Mouse (Mus musculus) large intestine, adult 2 months (tissue): ENCODE measurements around the gene Kel. TPM values are rescaled to one million over a fixed set of nuclear protein-coding genes. Genes with fewer than 3 reads are reported as not detected.

ENCODE experiments used
- DNase-seq: peaks from one replicate; pipeline ENCODE4 v3.0.0-alpha.2; 2012; ENCODE audit warnings: low read depth, low spot score
- WGBS: fragments of 180-500 bp; shearing (Covaris S2); methylation state at CpG from one replicate; pipeline ENCODE4 v1.1.7; 2018; 5-methylcytosine and 5-hydroxymethylcytosine counted together
- polyA plus RNA-seq: library from polyadenylated mRNA; depleted of rRNA; stranded (reverse); fragments of >200 nt; gene quantifications from 2 replicates; pipeline ENCODE4 v1.2.3, GENCODE M21; 2012; rRNA removed

Gene Kel
- not detected in 2 replicates for polyA plus RNA-seq

DNA sequence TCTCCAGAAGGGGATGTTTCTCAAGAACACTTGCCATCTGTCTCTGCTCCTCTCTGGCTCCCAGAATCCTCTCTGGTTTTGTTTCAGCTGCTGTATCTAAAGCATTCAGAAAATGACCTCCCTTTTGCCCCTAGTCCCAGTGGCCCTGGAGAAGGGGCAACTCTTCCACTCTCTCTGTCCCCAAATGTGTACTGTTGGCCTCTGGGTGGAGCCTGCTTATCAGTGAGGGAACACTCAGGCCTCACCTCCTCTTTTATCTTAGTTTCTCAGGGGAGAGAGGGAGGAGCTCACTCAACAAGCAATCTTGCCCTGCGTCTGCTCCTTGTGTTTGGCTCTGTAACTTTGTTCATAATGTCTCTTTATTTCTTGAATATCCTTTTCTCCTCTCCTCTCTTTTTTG, at the start of gene Kel:
Gene Kel (minus strand): TSS at position 217 of the 400 bp plus-strand sequence.
- WGBS: 14% methylated on average over 1 of the region's 1 CpGs
- DNase-seq: no peak

DNA sequence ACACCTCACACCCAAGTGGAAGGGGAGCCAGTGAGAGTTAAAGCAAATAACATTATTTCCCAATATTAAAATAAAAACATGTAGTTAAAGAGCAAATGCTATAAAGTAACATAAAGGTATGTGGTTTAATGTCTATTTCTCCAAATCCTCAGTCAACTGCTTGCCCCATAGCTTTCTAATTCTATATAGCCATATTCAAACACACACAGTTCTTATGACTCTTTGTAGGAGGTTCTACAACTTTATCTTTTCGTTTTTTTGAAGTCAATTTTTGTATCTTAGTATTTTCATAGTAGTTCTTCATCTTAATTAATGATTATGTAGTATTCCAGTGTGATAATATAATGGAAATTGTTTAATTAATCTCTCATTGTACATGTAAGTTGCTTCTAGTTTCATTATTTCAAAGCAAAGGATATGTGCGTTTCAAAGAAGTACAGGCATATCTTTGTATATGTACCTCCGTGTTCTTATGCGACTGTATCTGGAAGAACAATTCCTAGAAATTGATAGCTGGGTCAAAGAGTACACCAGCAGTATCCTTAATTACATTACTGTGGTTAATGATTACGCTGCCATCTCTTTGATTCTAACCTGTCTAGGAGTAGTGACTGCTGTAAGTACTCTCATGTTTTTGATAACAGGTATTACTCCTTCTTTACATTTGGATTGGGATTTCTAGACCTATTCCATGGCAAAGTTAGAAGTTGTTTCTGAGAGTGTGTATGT, 40.7 kb upstream of the Kel start:
- DNase-seq: no peak
- WGBS: 41% methylated on average over 5 of the region's 5 CpGs

DNA sequence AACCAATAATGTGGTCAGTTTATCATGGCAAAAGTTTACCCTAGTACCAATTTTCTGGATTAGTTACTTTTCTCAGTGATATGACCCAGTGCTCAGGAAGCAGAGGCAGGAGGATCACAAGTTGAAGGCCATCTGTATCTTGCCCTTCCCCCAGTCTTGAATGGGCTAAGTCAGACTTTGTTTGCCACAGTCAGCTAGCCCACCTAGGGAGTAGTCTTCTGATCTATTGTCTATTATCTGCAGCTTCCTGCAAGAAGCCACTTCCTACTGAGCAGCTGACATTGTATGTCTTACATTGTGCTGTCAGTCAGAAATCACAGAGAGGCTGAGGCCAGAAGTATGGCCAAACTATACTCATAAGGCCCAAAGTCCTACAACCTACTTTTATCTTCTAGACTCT, 37.0 kb upstream of the Kel start:
- no peak for DNase-seq

DNA sequence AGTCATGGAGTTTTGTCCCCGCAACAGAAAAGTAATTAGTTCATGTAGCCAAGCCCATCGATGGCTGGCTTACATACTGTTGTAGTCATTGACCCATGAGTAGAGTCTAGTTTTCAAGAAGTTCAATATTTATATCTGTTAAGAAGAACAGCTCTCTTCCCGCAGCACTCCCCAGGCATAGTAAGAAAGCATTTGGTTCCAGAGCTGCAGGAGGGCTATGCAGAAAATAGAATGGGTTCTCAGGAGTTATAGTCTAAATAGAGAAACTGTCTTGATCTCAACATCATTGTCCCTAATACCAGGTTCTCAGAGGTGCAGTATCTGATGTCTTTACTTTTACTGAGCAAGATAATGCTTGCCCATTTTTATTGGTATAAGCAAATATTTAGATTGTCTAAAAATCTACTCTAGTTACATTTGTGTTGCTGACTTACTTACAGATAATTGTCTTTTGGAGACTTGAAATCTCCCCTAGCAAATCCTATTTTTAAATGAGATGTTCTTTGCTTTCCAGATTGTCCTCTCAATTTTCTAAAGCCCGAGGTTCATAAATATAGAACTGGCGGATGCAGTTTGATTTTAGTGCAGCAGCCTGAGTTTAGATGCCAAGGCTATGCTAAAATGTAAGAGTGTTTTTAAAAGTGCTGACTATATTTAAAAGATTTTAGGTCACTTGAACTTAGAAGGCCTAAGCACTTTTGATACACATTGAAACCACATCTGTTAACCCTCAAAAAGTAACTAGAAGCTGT, 30.8 kb upstream of the Kel start:
- no peak for DNase-seq
- 83% methylated on average over 5 of the region's 5 CpGs for WGBS

DNA sequence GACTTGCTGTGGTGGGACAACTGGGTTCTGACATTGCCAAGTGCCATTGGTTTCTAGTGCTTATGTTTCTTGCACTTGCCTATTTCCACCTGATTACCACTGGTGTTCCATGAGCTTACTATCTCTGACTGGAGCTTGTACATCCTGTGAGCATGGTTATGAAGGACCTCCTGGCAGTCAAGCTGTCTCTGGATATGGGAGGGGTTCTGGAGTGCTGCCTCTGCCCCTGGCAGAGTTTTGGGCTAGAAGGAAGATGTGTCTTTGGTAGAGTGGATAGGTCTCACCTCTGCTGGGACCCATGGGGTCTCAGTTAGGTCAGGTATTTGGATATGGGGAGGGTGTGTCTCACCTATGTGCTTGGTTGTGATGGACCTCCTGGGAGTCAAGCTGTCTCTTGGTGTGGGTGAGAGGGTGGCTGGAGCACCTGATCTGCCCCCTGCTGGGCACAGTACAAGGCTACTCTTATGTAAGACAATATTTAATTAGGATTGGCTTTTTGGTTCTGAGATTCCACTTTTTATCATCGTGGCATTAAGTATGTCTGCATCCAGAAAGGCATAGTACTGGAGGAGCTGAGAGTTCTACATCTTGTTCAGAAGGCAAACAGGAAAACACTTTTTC, 24.0 kb upstream of the Kel start:
- no peak for DNase-seq
- WGBS: 67% methylated on average over 1 of the region's 1 CpGs

DNA sequence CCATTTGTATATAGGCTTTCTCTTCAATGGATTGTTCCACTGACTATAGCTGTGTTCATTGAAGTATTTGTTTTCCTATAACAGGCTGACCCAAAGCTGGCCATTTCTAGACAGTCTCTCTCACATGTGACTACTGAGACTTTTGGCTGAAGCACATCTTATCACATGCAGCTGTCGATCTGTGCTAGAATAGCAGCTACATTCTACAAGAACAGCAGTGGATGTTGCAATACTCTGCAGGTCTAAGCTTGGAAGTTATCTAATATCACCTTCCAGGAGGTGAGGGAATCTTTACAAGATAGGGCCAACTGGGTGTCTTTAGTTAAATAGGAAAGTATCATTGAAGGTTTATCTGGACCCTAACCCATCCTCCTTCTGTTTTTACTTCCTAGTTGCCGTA, 17.3 kb upstream of the Kel start:
- WGBS: 81% methylated on average over 2 of the region's 2 CpGs
- no peak for DNase-seq

DNA sequence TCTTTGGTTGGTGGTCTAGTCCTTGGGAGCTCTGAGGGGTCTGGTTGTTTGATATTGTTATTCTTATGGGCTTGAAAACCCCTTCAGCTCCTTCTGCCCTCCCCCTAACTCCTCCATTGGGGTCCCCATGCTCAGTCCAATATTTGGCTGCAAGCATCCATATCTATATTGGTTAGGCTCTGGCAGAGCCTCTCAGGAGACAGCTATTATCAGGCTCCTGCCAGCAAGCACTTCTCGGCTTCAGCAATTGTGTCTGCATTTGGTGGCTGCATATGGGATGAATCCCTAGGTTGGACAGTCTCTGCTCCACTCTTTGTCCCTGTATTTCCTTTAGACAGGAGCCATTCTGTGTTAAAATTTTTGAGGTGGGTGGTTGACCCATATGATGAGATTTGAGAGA, 6.1 kb upstream of the Kel start:
- 85% methylated on average over 1 of the region's 1 CpGs for WGBS
- no peak for DNase-seq

DNA sequence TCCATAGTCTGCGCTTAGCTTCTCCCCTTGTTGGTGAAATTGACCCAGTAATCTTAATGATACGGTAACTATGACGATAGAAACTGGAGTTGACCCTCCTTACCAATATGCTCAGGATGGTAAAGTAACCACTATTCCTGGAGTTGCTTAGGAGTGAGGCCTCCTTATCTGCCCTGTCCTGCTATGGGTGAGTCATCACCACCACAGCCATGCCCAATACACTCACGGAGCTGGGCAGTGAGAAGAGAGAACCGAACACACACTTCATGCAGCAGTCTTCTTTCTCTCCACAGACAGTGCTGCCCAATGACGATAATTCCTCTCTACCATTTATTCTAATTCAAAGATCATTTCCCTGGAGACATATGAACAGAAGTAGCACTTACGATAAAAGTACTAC, 2.1 kb upstream of the Kel start:
- 85% methylated on average over 7 of the region's 7 CpGs for WGBS
- no peak for DNase-seq

DNA sequence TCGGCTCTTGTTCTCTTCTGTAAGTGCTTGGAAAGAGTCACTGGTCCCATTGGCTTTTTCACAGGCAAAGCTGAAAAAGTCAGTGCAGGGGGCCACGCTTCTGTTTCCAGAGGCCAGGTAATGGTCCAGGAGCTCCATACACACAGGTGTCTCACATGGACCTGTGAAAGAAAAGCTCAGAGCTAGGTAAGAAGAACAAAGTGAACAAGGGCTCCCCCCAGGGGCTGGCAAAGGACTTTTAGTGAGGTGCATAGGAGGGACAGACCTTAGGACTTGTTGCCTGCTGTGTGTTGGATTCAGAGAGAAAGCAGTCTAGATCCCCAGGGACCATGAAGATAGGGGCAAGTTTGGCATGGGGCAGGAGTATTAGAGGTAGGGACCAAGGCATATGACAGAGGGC, 1.2 kb downstream of the Kel start:
- DNase-seq: no peak
- 71% methylated on average over 2 of the region's 2 CpGs for WGBS

DNA sequence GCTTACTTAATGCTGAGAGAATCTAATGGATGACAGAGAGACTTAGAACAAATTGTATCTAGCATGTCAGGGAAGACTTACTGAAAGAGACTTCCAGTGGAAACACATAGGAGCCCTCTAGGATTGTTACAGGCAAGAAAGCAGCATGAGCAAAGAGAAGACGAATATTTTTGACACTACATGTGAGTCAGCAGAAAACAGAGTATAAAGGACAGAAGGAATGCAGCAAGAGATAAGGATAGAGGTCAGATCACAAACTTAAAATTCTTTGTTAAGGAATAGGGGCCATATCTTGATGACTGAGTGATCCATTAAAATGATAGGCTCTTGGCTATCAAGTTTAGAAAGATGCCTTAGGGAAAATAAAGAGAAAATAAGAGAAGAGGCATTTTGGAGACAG, 2.9 kb downstream of the Kel start:
- DNase-seq: no peak
- WGBS: 49% methylated on average over 1 of the region's 1 CpGs

DNA sequence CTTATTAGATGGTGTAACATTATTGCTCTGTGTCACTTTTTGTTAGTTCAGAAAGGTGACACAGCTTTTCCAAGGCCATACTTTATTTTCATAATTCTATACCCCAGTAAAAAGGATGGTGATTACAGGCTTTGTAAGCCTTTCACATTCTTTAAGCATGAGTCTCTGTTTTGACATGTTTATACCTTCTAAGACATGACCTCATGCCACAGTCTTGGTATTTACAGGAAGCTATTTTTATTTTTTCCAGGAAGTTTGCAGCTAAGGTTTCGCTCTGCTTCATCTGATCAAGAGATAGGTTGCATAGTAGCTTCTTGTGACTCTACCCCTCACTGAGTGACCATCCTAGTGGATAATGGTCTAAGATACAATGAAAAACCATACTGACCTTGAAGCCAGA, 9.7 kb downstream of the Kel start:
- 77% methylated on average over 1 of the region's 1 CpGs for WGBS
- DNase-seq: no peak

DNA sequence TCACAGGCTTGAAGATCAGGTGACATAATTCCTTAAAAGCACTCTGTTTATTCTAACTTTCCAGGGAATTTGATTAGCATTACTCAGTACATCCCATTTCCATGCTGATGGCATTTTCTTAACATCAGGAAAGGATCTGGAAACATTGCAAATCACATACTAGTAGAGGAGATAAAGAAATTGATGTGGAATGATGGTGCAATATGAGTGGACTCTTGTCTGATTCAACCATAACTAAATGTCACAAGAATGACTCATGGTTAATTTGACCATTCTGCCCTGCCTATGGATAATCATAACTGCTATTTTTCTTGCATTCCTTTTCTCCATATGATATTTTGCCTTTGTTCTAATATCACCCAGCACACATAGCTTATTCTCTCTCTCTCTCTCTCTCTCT, 11.9 kb downstream of the Kel start:
- DNase-seq: no peak

DNA sequence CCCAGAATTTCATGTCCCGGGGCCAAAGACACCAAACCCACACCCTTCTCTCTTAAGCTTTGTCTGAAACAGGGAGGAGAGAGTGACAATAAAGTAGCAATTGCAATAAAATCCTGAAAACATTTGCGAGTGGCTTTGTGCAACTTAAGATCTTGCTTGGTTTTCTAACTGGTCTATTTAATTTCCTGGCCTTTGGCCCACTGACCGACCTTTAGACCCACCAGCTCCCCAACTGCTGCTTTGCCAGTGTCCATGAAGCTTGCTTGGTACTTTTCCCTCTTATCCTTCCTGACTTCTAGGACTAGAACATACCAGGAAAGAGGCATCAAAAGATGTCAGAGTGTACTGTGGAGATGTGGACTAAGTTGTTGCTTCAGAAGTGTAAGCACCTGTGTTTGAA, 18.5 kb downstream of the Kel start:
- 37% methylated on average over 3 of the region's 3 CpGs for WGBS
- no peak for DNase-seq

DNA sequence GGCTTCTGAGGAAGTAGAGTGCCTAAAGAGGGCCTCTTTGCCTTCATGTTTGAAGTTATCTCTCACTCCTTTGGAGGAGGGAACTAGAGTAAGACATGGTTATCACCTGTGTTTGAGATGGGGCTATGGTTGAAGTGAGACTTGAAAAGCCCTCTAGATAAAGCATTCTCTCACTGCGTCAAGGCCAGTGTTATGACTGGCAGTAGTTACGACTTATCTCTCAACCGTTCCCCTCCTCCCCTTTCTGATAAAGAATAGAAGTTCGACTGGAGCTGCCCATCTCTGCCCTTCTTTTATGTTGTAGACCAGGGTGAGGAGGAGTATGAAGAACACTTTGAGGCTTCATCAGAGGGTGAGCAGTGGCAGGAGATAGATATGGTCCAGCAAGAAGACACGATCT, 19.2 kb downstream of the Kel start:
- 69% methylated on average over 5 of the region's 5 CpGs for WGBS

DNA sequence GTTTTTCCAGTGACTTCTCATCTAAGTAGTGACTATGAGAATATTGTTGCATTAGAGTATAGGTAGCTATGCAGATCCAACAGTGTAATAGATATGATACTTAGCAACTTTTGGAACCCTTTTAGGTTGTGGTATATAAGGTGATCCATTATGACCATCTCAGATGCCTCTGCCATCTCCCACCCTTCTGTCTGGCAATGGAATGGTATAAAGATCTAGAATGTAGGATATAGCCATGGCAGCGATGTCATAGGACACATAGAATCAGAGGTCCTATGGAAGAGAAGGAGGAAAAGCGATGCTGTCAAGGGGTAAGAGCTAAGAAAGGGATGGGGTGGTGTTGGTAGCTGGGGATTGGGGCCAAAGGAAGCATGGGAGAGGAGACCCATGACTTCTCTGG, 20.0 kb downstream of the Kel start, which contains the start of gene Llcfc1:
Gene Llcfc1 (plus strand): TSS at position 301 of the 400 bp plus-strand sequence.
- DNase-seq: no peak
- WGBS: 94% methylated on average over 2 of the region's 2 CpGs

More for the DNA sequence above, 19.2 kb downstream of the Kel start:
- DNase-seq: no peak

DNA sequence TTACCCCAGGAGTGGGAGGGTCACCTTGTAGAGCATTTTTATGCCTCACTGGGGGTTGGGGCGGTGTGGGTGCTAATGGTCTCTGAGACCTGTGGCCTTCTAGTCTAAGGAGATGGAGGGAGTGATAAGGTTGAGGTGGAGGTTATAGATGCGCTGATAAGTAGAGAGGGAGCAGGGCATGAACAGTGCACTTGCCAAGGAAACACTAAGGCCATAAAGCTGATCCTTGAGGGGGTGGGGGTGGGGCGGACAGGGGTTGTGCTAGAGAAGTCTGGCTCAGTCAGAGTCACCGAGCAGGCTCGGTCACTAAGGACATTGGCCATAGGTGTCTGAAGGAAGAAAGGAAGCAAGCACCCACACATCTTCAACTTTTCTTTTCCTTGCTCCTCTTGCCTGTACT, 22.5 kb downstream of the Kel start:
- DNase-seq: no peak
- WGBS: 33% methylated on average over 5 of the region's 5 CpGs

DNA sequence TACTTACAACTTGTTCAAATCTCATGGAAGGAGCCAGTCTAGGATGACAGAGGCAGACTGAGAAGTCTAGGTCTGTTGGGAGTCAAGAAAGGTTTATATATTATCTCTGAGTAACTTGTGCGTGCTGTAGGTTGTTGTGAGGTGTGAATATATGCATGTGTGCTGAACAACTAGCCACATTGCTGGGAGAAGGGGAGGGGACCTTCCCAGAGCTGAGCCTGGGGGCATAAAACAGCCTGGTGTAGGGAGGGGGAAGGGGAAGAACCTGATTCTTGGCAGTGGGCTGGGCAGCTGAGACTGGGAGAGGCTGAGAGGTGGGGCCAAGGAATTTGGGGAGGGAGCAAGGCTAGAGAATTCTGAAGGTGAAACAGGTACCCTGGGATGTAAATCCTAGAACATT, 23.5 kb downstream of the Kel start, which contains the start of gene Trpv5:
Gene Trpv5 (minus strand): TSS at position 101 of the 400 bp plus-strand sequence.
- DNase-seq: no peak
- 62% methylated on average over 1 of the region's 1 CpGs for WGBS

DNA sequence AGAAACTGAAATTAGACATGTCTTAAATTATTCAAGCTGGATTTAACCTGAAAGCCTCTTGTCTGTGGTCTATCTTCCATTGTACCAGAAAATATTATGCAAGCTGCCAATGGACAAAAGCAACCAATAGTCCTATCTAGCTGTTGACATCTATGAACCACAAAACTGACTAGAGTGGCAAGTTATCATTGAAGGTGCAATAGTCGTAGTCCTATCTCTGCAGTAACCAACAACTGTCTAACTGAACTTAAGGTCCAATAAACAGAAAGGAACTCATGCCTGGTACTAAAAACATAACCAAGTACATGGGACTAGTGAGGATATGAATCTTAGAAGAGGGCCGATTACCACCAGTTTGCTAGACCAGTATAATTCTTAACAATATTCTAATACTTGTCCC, 27.6 kb downstream of the Kel start:
- 90% methylated on average over 2 of the region's 2 CpGs for WGBS
- DNase-seq: no peak

DNA sequence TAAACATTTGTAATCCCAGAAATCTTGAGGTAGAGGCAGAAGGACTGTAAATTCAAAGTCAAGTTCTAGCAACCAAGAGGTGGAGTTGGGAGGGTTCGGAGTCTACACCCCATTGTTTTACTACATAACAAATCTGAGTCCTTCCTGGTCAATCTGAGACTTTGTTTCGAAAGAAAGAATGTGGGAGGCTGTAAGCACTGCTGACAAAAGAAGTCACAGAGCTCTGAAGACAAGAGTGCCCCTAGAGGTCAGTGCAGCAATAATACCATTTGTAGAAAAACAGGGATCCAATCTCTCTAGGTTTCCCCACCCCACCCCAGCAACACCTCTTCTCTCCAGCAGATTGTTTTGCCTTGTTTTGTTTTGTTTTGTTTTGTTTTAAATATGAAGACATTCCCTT, 41.8 kb downstream of the Kel start:
- WGBS: 18% methylated on average over 2 of the region's 2 CpGs
- no peak for DNase-seq

DNA sequence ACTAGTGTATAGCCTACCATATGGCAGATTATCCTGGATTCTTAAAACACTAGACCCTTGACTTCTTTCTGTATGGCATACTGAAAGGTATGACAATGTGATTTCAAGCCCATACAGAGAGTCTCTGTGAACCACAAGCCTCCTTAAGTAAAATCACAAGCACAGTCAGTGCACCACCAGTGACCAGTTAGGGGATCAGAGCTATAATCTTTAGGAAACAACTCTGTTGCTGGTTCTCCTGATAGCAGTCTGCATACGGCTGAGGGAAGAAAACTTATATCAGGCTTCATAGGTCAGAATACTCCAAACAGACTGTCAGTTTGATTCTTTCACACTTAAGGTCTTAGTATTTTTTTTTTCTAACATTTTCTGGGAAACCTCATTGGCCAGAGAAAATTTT, 45.7 kb downstream of the Kel start:
- WGBS: 66% methylated on average over 1 of the region's 1 CpGs
- DNase-seq: no peak

DNA sequence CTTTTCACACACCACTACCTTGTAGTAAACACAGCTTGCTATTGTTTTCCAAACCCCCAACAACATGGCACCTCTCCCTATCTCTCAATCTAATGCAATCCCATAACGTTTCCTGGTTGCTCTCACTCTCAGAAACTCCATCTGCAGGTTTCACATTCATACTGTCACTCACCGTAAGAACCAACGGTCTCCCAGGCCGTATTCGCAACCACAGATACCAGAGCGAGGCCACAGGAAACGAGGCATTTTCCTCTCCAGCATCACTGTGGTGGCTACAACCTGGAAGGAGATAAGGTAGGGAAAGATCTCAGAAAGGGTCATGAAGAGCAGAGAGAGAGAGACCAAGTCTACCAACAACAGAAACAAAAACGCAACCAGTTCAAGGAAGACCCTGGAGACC, 49.5 kb downstream of the Kel start:
- no peak for DNase-seq
- WGBS: 76% methylated on average over 8 of the region's 8 CpGs
